Mouse (Mus musculus): ENCODE data around the gene Purb.

DNA sequence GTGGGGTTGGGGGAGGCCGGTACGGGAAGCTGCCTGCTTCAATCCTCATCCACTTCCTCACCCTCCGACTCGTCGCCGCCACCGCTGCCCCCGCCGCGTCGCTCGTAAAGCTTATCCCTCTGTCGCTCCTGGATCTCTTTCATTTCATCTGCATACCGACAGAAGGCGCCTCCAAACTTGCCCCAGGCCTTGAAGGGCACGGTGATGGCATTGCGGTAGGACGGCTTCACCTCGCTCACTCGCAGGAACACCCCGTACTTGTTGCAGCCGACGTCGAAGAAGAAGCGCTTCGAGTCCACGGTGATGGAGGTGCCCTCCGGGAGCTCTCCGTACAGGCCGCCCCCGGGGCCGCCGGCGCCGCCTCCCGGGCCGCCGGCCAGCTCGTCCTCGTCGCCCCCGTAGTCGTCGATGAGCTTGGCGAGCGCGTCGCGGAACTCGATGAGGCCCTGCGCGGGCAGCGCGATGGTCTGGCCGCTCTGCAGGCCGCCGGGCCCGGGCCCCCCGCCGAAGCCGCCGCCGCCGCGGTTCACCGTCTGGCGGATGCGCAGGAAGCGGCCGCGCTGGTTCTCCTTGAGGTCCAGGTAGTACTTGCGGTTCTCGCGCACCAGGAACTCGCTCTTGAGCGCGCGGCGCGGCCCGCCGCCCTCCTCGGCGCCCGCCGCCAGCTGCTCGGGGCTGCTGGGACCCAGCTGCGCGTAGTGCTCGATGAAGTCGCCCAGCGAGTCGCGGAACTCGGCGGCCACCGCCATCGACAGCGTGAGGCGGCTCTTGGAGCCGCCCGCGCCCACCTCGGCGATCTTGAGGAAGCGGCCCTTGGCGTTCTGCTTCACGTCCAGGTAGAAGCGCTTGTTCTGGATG is 614 bp downstream of the Purb start:
- TF ChIP-seq EP300 (IDR thresholded peaks at IDR 0.05; ENCODE audit: insufficient read depth, low read depth, low read length) (no peak), CTCF (IDR thresholded peaks at IDR 0.05; ENCODE audit: low read depth, low read length) (no peak), POLR2A (IDR thresholded peaks at IDR 0.05; ENCODE audit: insufficient read depth, low read length) (no peak)
